Mouse (Mus musculus) brain, embryonic 14.5 days (tissue): ENCODE data around the gene Atp11c.

Experiments
- CTCF ChIP-seq: fragments of 200-500 bp; IDR thresholded peaks from 2 replicates; pipeline ENCODE4 v1.5.1; 2012; ENCODE audit warnings: inconsistent platforms, mild to moderate bottlenecking, moderate library complexity, borderline replicate concordance; ENCODE audit not compliant: insufficient read depth, insufficient read length; ENCODE audit errors: extremely low read depth
- POLR2A ChIP-seq: fragments of 200-500 bp; IDR thresholded peaks from 2 replicates; pipeline ENCODE4 v1.6.1; 2012; ENCODE audit warnings: mild to moderate bottlenecking, inconsistent platforms, borderline replicate concordance; ENCODE audit not compliant: poor library complexity, insufficient read depth, insufficient read length, severe bottlenecking; ENCODE audit errors: extremely low read depth

GRCm38 (mm10) chrX:60544098-60544497, 48.4 kb downstream of the Atp11c start:
- TF ChIP-seq CTCF = no peak
- no peak for TF ChIP-seq POLR2A
